Mouse (Mus musculus) E14TG2a.4 (cell line): ENCODE data around the gene Mrgprd.
A peak's percentile ranks its signal among the peaks of the same experiment; 100 is the strongest.

Experiments used
- CTCF ChIP-seq: conservative IDR thresholded peaks from 2 replicates; pipeline ENCODE4 v1.5.1; 2014; ENCODE audit warnings: low read length
- POU5F1 ChIP-seq: IDR thresholded peaks from 2 replicates; pipeline ENCODE4 v1.6.1; 2014; ENCODE audit warnings: low read length, borderline replicate concordance

DNA sequence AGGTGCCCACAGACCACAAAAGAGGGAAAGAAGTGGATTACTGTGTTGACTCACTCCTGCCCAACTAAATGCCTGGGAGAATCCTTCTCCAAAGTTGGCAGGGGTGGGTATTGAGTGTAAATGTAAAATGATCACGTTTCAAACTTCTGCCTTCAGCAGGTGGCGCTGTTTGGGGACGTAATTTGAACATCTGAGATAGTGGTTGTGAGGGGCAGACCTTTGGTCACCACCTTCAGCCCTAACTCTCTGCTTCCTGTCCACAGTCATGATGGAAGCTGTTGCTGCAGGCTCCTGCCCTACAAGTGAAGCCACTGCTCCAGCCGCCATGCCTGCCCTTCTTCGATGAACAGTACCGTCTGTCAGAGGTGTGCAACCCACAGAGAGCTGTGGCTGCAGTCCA, 20.8 kb upstream of the Mrgprd start:
- peak; percentile 51 for TF ChIP-seq CTCF
- TF ChIP-seq POU5F1: no peak
